Mouse (Mus musculus) hindbrain, embryonic 16.5 days (tissue): ENCODE measurements around the gene Rell1. TPM values are rescaled to one million over a fixed set of nuclear protein-coding genes. Genes with fewer than 3 reads are reported as not detected.
A peak's percentile ranks its signal among the peaks of the same experiment; 100 is the strongest.
"Not testable (repeated sequence)": the region's sequence is repeated elsewhere in the genome, so short reads cannot be mapped to it uniquely, and the experiment has no call there.

Experiments
- ATAC-seq: fragments of 200-750 bp; cut with Nextera tagmentation; 2 replicates; pipeline ENCODE4 v1.8.0; 2017; ENCODE audit warnings: moderate TSS enrichment, moderate library complexity
- H3K27ac ChIP-seq: fragments of 300-500 bp; sonication (generic); 2 replicates; pipeline ENCODE4 v1.5.1; 2014; ENCODE audit warnings: low read depth, mild to moderate bottlenecking, control low read depth, low read length, moderate library complexity
- H3K27me3 ChIP-seq: fragments of 300-500 bp; sonication (generic); replicated peaks from 2 replicates; pipeline ENCODE4 v1.6.1; 2014; ENCODE audit warnings: low read length; ENCODE audit not compliant: control insufficient read depth, insufficient read depth
- H3K36me3 ChIP-seq: fragments of 300-500 bp; sonication (generic); 2 replicates; pipeline ENCODE4 v1.6.1; 2014; ENCODE audit warnings: mild to moderate bottlenecking, low read length, moderate library complexity, mixed read lengths; ENCODE audit not compliant: control insufficient read depth, insufficient read depth
- H3K4me1 ChIP-seq: fragments of 300-500 bp; sonication (generic); 2 replicates; pipeline ENCODE4 v1.6.1; 2014; ENCODE audit warnings: low read depth, low read length; ENCODE audit not compliant: control insufficient read depth, insufficient read depth
- H3K4me2 ChIP-seq: fragments of 300-500 bp; sonication (generic); 2 replicates; pipeline ENCODE4 v1.6.1; 2014; ENCODE audit warnings: mild to moderate bottlenecking, low read length, control low read depth, moderate library complexity
- H3K4me3 ChIP-seq: fragments of 300-500 bp; sonication (generic); 2 replicates; pipeline ENCODE4 v1.5.1; 2014; ENCODE audit warnings: mild to moderate bottlenecking, low read length, control low read depth, moderate library complexity
- H3K9ac ChIP-seq: fragments of 300-500 bp; sonication (generic); 2 replicates; pipeline ENCODE4 v1.6.1; 2014; ENCODE audit warnings: low read depth, mild to moderate bottlenecking, control low read depth, low read length, moderate library complexity
- H3K9me3 ChIP-seq: fragments of 300-500 bp; sonication (generic); 2 replicates; pipeline ENCODE4 v1.6.1; 2014; ENCODE audit warnings: mild to moderate bottlenecking, low read length, moderate library complexity; ENCODE audit not compliant: control insufficient read depth
- WGBS: fragments of 180-500 bp; shearing (Covaris S2); extraction: QIAGEN DNeasy Blood & Tissue Kit; methylation state at CpG from one replicate; pipeline ENCODE4 v1.1.7; 2014; 5-methylcytosine and 5-hydroxymethylcytosine counted together
- polyA plus RNA-seq: library from polyadenylated mRNA; unstranded; fragments of >200 nt; fragmentation: Nextera tagmentation; extraction: Ambion mirVana; gene quantifications from 2 replicates; pipeline ENCODE4 v1.2.1, GENCODE M21; 2015

Gene Rell1
- polyA plus RNA-seq, 1 experiment from 2014 or later, result 8.8 TPM

DNA sequence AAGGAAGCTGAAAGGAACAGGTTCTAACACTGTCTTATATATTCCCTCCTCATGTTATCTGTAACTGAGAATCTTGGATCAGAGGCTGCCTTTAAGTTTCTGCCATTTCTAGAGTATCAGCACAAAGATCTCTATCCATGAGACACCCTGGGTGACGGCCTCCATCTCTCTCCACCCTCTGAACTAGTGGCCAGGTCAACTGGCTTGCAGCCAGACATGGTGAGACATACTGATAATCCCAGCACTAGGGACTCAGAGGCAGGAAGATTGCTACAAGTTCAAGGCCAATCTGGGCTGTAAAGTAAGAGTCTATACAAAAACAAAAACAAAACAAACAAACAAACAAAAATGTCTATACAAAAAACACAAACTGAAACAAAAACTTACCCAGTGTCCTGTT is 53.8 kb downstream of the Rell1 start:
- no peaks in the 10 kb centered on the region for H3K9me3 ChIP-seq
- 69% methylated on average over 1 of the region's 1 CpGs for WGBS
- no peaks in the 10 kb centered on the region for H3K4me1 ChIP-seq
- no peak overlapping the region for H3K4me3 ChIP-seq
- no peak for ATAC-seq
- no peak overlapping the region for H3K9ac ChIP-seq
- H3K36me3 ChIP-seq, result no peaks in the 10 kb centered on the region
- H3K4me2 ChIP-seq, result no peak overlapping the region
- no peak overlapping the region for H3K27ac ChIP-seq
- no peaks in the 10 kb centered on the region for H3K27me3 ChIP-seq

DNA sequence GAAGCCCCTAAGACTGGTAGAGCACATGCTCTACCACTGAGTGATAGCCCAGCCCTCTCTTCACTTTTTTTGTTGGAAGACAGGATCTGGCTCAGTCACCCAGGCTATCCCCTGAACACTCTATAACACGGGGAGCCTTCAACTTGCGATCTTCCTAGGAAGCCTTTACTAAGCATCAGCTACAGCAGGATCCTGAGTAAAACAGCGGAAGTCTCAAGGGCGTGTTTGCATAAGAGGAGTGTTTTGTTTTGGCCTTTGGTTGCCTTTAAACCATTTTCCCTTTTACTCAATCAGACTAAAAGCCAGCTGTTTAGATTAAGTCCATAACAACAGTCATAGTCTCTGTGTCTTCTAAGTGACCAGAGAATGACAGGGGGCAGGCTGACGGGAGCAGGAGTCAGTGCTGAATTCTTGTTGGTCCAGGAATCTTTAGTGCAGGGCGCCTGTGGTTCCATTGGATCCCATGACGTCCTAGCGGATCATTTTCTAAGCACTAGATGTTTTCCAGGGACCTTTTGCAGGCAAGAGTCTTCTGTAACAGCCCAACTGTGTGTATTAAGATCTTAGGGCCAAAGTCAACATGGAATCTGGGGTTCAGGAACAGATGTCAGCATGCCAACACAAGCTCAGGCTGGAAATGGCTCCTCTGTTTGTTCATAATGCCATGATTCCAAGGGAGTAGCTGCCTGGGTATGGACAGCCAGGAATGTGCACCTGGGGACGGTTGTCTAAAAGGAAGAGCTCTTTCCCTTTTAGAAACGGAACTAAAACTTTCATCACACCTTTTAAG is 58.3 kb downstream of the Rell1 start:
- H3K4me1 ChIP-seq, result no peaks in the 10 kb centered on the region
- H3K4me2 ChIP-seq, result no peak overlapping the region
- no peak overlapping the region for H3K4me3 ChIP-seq
- no peaks in the 10 kb centered on the region for H3K27me3 ChIP-seq
- no peak for ATAC-seq
- H3K9ac ChIP-seq, result no peak overlapping the region
- H3K27ac ChIP-seq, result no peak overlapping the region
- no peaks in the 10 kb centered on the region for H3K36me3 ChIP-seq
- 85% methylated on average over 10 of the region's 10 CpGs for WGBS
- H3K9me3 ChIP-seq, result no peaks in the 10 kb centered on the region

DNA sequence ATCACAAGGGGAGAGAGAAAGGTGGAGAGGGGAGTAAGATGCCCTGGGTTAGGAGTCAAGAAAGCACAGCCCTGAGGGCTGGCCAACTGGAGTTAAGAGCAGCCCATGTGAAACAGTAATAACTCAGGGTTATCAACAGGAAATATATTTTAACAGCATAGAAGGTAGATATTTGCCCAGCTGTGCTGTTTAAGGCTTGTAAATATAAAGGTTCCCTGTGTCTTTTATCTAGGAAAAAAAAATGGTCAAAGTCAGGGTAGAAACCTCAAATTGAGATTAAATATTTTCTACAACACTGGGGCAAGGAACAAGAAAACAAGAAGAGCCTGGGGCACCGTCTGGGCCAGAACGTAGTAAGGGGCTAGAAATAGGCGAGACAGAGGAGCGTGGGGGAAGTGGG is 61.2 kb downstream of the Rell1 start:
- H3K4me2 ChIP-seq, result no peak overlapping the region
- no peaks in the 10 kb centered on the region for H3K9me3 ChIP-seq
- no peaks in the 10 kb centered on the region for H3K4me1 ChIP-seq
- no peaks in the 10 kb centered on the region for H3K36me3 ChIP-seq
- no peaks in the 10 kb centered on the region for H3K27me3 ChIP-seq
- no peak overlapping the region for H3K27ac ChIP-seq
- no peak for ATAC-seq
- no peak overlapping the region for H3K9ac ChIP-seq
- H3K4me3 ChIP-seq, result no peak overlapping the region
- 73% methylated on average over 4 of the region's 4 CpGs for WGBS

DNA sequence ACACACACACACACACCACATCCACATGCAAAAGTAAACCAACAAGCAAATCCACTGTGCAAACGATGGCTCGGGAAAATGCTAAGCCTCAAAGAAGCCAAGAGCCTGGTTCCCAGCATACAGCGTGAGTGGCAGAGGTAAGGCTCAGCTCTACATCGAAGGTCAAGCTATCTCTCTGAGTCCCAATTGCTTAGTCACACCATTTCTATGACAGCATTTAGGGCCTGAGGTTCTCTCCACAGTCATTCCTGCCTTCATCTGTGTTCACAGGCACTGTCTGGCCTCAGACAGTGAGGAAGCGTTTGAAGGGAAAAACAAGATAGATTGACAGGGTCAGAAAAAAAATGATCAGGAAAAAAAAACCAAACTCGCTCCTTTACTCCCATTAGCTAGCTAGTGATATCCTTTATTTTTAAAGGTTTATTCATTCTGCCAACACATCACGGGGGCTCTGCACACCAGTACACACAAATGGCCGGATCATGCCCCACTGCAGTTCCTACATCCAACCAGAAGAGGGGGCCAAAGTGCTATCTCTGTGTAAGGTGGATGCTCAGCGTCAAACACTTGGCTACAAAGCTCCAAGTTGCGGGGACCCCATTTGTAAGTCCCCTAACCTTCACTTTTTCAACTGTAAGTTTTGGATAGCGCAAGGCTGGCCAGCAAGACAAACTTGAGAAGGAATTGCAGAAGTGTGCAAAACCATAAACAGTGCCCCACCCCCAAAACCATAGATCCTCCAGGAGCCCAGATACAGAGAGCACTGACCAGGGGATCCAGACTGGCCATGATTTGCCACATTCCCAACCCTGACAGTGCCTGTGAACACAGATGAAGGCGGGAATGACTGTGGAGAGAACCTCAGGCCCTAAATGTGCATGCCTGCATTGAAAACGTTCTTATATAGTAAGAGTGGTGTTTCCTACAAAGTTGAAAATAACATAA is 62.3 kb downstream of the Rell1 start:
- Histone ChIP-seq H3K4me1 (no peaks in the 10 kb centered on the region), H3K4me2 (0 out of 2 replicates have a peak overlapping the region, but pooled peaks have one; percentile 22), H3K9ac (no peak overlapping the region), H3K4me3 (no peak overlapping the region), H3K27ac (no peak overlapping the region), H3K9me3 (no peaks in the 10 kb centered on the region), H3K27me3 (no peaks in the 10 kb centered on the region), H3K36me3 (no peaks in the 10 kb centered on the region)
- 42% methylated on average over 13 of the region's 13 CpGs for WGBS
- peak; percentile 90 for ATAC-seq

DNA sequence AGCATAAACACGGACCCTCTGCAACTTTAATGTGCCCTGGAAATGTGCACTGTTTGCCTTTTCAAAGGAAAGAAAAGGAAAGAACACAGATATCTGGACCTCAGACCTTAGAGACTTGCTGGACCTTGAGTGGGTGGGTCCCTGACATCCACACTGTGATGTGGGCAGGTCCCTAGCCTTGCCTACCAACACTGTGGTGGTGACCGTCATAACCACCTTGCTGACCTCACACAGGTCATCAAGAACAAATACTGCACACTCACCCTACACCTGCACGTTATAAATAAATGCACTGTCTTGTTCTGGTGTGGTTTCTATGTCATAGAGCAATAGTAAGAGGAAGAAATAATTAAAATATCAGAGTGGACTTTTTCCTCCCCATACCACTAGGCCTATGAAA is 65.4 kb downstream of the Rell1 start:
- Histone ChIP-seq H3K4me3 (no peak overlapping the region), H3K9me3 (no peaks in the 10 kb centered on the region), H3K9ac (no peak overlapping the region), H3K27me3 (no peaks in the 10 kb centered on the region), H3K36me3 (no peaks in the 10 kb centered on the region), H3K27ac (no peak overlapping the region), H3K4me1 (no peaks in the 10 kb centered on the region), H3K4me2 (no peak overlapping the region)
- ATAC-seq, result no peak
- 83% methylated on average over 3 of the region's 3 CpGs for WGBS

DNA sequence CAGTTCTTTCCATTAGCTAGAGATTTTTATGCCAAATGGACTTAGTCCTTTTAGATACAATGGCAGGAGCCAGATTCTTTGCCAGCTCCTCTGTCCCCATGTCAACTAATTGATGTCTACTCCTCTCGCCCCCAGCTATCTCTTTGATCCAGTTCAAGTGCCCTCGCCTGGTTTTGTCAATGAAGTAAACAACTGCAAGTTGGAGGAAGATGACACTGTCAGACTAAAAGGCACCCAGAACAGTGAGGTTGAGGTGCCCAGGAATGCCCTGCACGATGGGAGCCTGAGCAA is 70.9 kb downstream of the Rell1 start:
- Histone ChIP-seq H3K4me3 (no peak overlapping the region), H3K27me3 (no peaks in the 10 kb centered on the region), H3K9ac (no peak overlapping the region), H3K36me3 (no peaks in the 10 kb centered on the region), H3K4me2 (no peak overlapping the region), H3K4me1 (no peaks in the 10 kb centered on the region), H3K27ac (no peak overlapping the region), H3K9me3 (no peaks in the 10 kb centered on the region)
- 82% methylated on average over 3 of the region's 3 CpGs for WGBS
- ATAC-seq, result no peak

DNA sequence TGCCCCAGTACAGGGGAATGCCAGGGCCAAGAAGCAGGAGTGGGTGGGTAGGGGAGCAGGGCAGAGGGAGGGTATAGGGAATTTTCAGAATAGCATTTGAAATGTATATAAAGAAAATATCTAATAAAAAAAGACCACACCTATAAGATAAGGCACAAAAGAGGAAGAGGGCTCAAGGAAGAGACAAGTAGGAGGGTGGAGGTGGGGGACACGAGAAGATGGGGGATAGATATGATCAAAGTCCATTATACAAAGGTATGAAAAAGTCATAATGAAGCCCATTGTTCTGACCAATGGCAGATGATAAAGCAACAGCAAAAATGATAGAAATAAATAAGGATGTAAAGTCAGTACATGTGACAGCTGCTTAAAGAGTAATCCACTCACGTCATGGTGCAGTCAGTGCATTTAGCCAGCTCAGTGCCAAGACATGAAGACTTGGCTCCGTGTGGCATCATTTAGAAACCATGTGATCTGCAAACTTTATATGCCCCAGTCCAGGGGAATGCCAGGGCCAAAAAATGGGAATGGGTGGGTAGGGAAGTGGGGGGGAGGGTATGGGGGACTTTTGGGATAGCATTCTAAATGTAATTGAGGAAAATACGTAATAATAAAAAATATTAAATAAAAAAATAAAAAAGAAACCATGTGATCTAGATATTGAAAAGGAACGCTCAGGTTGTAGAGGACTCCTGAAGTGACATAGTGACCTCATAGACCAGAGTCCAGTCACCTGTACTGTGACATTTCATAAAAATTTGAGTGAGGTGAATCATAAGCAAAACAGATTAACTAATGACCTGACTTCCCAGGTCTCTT is 71.5 kb downstream of the Rell1 start:
- ATAC-seq, H3K27ac ChIP-seq, H3K4me3 ChIP-seq, H3K27me3 ChIP-seq, H3K9me3 ChIP-seq, H3K9ac ChIP-seq, H3K4me1 ChIP-seq, H3K36me3 ChIP-seq, H3K4me2 ChIP-seq: not testable (repeated sequence)
- 81% methylated on average over 5 of the region's 5 CpGs for WGBS

DNA sequence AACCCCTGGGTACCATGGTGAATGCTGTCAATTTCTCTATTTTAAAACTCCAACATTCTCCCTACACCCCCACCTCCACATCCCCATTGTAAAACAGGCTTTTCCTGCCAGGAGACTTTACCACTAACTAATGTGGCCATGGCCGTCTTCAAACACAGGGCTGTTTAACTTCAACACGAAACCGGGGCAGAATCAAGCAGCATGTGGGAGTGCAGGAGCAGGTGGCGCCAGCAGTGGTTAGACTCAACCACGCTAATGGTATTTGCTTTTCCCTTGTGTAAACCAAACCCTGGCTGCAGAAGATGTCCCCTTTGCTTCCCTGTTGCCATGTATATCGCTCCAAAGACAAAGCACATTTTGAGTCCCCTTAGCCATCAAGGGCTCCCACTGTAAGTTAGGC is 76.8 kb downstream of the Rell1 start:
- 85% methylated on average over 6 of the region's 6 CpGs for WGBS
- ATAC-seq, result no peak

DNA sequence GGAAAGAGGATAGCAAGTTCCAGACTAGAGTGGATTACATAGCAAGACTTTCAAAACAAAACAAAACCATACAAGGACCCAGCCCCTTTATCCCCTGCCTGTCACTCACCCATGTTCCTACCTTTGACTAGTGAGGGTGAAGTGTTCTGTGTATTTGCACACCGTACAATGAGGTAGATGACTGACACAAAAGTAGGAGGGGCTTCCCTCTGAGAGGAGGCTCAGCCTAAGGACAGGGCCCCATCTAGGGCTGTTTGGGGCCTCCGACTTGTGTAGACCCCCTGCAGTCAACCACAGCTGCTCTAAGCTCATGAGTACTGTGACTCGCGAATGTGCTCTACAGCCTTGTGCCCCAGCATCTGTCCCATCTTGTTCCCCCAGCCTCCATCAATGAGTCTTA is 77.5 kb downstream of the Rell1 start:
- H3K9ac ChIP-seq, result no peak overlapping the region
- no peaks in the 10 kb centered on the region for H3K4me1 ChIP-seq
- WGBS, result 74% methylated on average over 4 of the region's 4 CpGs
- no peaks in the 10 kb centered on the region for H3K27me3 ChIP-seq
- no peak for ATAC-seq
- no peak overlapping the region for H3K4me3 ChIP-seq
- H3K36me3 ChIP-seq, result no peaks in the 10 kb centered on the region
- H3K4me2 ChIP-seq, result no peak overlapping the region
- no peaks in the 10 kb centered on the region for H3K9me3 ChIP-seq
- no peak overlapping the region for H3K27ac ChIP-seq

More for the DNA sequence above, 76.8 kb downstream of the Rell1 start:
- no peak overlapping the region for H3K4me3 ChIP-seq
- H3K9me3 ChIP-seq, result no peaks in the 10 kb centered on the region
- H3K36me3 ChIP-seq, result no peaks in the 10 kb centered on the region
- H3K27ac ChIP-seq, result no peak overlapping the region
- H3K4me1 ChIP-seq, result no peaks in the 10 kb centered on the region
- H3K27me3 ChIP-seq, result no peaks in the 10 kb centered on the region
- no peak overlapping the region for H3K4me2 ChIP-seq
- H3K9ac ChIP-seq, result no peak overlapping the region
